Mouse (Mus musculus): ENCODE results near the gene Hmga2. TPM values are rescaled to one million over a fixed set of nuclear protein-coding genes. Genes with fewer than 3 reads are reported as not detected.
A peak's percentile ranks its signal among the peaks of the same experiment; 100 is the strongest.
"Not testable (repeated sequence)": the region's sequence is repeated elsewhere in the genome, so short reads cannot be mapped to it uniquely, and the experiment has no call there.

Hmga2 gene
- polyA plus RNA-seq, 1 experiment, result 0.10 TPM

DNA sequence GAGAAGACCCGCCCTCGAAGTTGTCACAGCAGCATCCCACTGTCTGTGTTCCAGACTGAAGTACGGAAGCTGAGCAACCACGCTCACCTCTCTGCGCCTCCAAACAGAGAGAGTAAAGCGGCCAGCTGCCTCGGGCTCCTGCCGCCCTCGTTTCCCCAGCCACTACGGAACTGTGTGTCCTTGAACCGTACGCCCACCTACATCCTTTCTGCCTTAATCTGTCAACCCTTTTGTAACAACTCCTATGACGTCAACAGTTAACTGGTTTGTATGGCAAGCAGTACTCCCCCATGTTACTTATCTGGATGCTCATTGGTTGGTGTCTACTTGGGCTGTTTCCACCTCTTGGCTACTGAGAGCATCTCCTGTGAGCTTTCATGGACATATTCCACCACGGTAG lies 100.8 kb downstream of the Hmga2 start:
- no peak for TF ChIP-seq CTCF (IDR thresholded peaks at IDR 0.05; ENCODE audit: extremely low read depth, insufficient read depth, low read length)
- TF ChIP-seq POLR2A (IDR thresholded peaks at IDR 0.05; ENCODE audit: extremely low read depth, insufficient read depth, low read length), result no peak
- Histone ChIP-seq H3K27ac (ENCODE audit: insufficient read depth, low read length) (no peak overlapping the region), H3K4me1 (ENCODE audit: control insufficient read depth, insufficient read depth, low read length) (0 out of 2 replicates have a peak, but pooled peaks cover 2% of the 10 kb centered on the region), H3K4me3 (ENCODE audit: insufficient read depth, low read length) (no peak overlapping the region)

DNA sequence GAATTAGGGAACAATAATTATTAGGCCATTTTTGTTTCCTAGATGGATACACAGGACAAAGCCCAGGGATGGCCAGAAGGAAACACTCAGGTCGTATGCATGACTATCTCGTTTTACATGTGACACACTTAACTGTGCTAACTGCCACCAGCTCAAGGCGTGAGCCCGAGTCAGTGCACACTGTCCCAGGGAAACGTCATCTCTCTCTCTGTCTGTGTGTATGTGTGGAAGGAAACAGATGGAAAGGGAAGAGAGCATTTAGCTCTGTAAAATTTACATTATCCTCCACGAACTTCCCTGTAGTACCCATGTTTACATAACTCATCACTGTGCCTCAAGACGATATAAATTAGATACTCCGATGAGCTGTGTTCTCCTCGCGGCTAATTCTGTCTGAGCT lies 105.1 kb downstream of the Hmga2 start:
- Histone ChIP-seq H3K27ac (ENCODE audit: insufficient read depth, low read length) (no peak overlapping the region), H3K4me3 (ENCODE audit: insufficient read depth, low read length) (no peak overlapping the region), H3K4me1 (ENCODE audit: control insufficient read depth, insufficient read depth, low read length) (0 out of 2 replicates have a peak, but pooled peaks cover 2% of the 10 kb centered on the region)
- TF ChIP-seq POLR2A (IDR thresholded peaks at IDR 0.05; ENCODE audit: extremely low read depth, insufficient read depth, low read length) (no peak), CTCF (IDR thresholded peaks at IDR 0.05; ENCODE audit: extremely low read depth, insufficient read depth, low read length) (no peak)

DNA sequence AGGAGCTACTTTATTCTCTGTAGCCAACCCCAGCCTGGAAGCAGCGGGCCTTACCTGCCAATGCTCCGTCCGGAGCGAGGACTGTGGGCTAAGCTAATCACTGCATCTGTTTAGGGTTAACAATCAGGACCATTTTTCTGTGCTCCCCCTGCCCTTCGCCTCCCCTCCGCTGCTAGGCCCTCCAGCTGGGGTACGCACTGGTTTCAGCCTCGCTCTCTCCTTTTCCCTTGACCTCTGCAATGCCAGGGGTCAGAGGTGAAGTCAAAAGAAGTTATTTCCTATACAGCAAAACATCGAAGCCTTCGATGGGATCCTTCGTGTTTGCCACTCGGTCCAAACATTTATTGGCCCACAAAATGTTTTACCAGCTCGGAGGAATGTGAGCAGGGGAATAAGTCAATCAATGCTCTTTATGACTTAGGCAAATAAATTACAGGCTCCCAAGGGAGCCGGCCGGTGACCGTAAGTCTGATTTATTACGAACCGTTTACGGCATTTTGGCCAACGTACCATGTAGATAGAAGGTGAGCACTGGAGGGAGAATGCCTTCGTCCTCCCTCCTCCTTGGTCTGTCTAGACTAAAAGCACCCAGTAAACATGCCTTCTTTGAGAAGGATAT lies 107.0 kb downstream of the Hmga2 start:
- TF ChIP-seq POLR2A (IDR thresholded peaks at IDR 0.05; ENCODE audit: extremely low read depth, insufficient read depth, low read length), result no peak
- TF ChIP-seq CTCF (IDR thresholded peaks at IDR 0.05; ENCODE audit: extremely low read depth, insufficient read depth, low read length), result no peak
- H3K27ac ChIP-seq (ENCODE audit: insufficient read depth, low read length), result no peak overlapping the region
- H3K4me1 ChIP-seq (ENCODE audit: control insufficient read depth, insufficient read depth, low read length), result 0 out of 2 replicates have a peak, but pooled peaks cover 2% of the 10 kb centered on the region
- H3K4me3 ChIP-seq (ENCODE audit: insufficient read depth, low read length), result no peak overlapping the region

DNA sequence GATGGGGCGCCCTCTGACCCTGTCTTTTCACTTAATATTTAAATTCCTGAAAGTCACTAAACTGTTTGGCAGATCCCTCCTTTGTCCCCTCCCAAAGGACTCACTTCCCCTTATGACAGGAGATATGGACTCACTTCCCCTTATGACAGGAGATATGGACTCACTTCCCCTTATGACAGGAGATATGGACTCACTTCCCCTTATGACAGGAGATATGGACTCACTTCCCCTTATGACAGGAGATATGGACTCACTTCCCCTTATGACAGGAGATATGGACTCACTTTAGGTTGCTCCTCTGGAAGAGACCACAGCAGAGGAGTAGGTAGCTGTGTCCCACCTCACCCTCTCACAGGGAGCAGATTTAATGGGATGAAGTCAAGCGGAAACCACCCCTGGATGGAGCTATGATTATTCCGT lies 110.1 kb downstream of the Hmga2 start:
- not testable (repeated sequence) for H3K4me3 ChIP-seq (ENCODE audit: insufficient read depth, low read length); H3K27ac ChIP-seq (ENCODE audit: insufficient read depth, low read length); H3K4me1 ChIP-seq (ENCODE audit: control insufficient read depth, insufficient read depth, low read length)

DNA sequence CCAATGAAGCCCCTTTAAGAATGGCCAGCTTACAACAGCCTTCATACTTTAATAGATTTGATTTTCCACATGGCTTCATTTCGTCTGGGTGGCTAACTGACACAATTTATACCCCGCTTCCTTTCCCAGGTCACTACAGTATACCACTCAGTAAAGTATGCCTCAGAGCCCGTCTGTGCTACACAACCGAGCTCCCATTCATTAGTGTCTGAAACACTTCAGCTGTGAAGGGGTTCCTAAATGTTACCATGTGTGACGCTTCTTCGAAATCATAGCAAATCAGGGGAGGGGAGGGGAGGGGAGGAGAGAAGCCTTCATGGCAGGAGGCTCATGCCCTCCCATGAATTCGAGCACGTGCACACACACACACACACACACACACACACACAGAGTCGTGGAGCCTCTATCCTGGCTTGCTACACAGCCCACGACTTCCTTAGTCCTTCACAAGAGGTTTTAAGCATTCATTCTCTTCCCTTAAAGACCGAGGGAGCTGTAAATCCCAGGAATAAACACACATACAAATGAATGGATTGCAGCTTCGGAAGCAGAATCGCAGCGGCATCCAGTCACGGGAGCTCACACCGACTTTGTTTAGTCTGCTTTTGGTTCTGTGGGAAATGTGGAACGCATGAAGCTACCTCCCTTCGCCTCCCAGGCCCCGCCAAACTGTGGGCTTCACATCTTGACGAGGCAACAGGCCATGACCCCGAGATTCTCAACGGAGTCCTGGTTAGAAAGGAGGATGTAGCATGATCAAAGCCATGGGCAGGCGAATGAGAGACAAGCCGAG lies 110.7 kb downstream of the Hmga2 start:
- H3K4me3 ChIP-seq (ENCODE audit: insufficient read depth, low read length), result no peak overlapping the region
- TF ChIP-seq POLR2A (IDR thresholded peaks at IDR 0.05; ENCODE audit: extremely low read depth, insufficient read depth, low read length), result no peak
- no peak overlapping the region for H3K27ac ChIP-seq (ENCODE audit: insufficient read depth, low read length)
- no peaks in the 10 kb centered on the region for H3K4me1 ChIP-seq (ENCODE audit: control insufficient read depth, insufficient read depth, low read length)

DNA sequence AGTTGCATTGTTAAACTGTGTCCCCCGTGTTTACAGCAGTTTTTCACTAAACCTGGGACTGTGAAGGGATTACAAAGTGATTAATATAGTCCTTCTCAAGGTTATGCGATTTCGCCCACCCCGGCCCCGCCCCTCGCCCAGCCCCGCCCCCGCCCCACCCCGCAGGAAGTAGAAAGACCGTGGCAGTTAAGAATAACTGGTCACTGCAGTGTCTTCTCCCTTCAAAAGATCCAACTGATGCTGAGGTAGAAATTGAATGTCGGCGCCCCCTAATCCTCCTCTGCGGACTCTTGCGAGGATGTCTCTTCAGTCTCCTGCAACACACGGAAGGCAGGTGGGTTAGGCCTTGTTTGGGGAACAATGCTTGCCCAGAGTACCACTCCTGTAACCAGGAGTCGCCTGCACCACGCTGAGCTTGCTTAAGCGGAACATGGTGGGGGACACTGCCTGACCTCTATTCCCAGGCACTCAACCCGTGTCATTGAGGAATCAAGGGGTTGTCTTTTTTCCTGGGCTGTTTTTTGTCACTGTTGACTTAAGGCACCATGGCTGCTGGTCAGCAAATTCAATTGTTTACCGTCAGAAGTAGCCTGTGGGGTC lies 112.2 kb downstream of the Hmga2 start:
- Histone ChIP-seq H3K4me3 (ENCODE audit: insufficient read depth, low read length) (no peak overlapping the region), H3K4me1 (ENCODE audit: control insufficient read depth, insufficient read depth, low read length) (no peaks in the 10 kb centered on the region), H3K27ac (ENCODE audit: insufficient read depth, low read length) (no peak overlapping the region)
- TF ChIP-seq POLR2A (IDR thresholded peaks at IDR 0.05; ENCODE audit: extremely low read depth, insufficient read depth, low read length), result no peak

DNA sequence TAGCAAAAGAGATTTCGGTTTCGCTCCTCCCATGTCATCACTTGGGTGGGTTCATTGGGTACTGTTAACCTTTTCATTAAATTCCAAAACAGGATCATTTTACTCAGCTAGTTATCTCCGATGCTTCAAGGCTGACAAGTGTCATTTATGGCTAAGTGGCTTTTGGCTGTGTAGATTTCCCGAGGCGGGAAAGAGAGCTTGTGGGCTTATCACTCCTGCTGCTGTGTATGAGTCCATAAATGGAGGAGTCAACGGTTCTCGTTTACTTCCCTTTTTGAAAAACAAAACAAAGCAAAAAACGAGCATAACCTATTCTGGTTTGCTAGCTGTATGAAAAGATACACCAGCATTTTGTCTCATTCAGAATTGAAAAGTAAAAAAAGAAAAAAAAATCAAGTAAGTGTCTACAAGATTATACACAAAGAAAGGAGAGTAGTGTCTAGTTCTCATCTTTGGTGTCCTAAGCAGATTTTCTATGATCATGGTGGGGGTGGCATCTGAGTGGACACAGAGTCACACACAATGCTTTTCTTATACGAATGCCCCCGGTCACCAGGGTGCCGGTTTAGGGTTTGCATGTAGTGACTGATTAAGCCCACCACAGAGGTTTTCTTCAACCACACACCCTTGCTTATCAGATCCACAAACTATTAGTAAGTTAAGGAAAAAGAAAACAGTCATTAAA lies 112.8 kb downstream of the Hmga2 start:
- not testable (repeated sequence) for H3K4me3 ChIP-seq (ENCODE audit: insufficient read depth, low read length); H3K27ac ChIP-seq (ENCODE audit: insufficient read depth, low read length); H3K4me1 ChIP-seq (ENCODE audit: control insufficient read depth, insufficient read depth, low read length)

DNA sequence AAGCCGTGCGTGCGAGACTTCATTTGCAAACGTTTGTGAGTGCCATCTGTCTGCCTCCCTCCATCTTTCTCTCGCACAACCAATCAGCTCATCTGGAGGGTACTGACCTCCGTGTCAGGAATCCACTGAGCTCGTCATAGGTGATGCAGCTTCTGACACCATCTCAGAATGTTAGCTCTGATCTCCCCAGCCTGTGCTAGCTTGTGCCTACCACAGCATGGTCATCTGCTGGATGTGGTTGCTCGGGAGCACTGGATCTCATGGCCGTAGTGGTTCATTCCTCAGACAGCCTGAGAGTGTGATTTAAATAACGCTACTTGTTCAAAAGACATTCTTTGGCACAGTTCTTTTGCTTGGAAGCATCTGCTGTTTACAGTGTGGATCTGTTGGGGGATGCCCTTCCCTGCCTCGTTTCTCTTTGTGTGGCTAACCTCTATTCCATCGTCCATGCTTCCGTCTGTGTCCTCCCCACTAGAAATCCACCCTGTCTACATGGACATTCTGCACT lies 121.7 kb downstream of the Hmga2 start:
- Histone ChIP-seq H3K27ac (ENCODE audit: insufficient read depth, low read length) (no peak overlapping the region), H3K4me3 (ENCODE audit: insufficient read depth, low read length) (0 out of 2 replicates have a peak overlapping the region, but pooled peaks have one; percentile 5), H3K4me1 (ENCODE audit: control insufficient read depth, insufficient read depth, low read length) (no peaks in the 10 kb centered on the region)
- no peak for TF ChIP-seq CTCF (IDR thresholded peaks at IDR 0.05; ENCODE audit: extremely low read depth, insufficient read depth, low read length)
- no peak for TF ChIP-seq POLR2A (IDR thresholded peaks at IDR 0.05; ENCODE audit: extremely low read depth, insufficient read depth, low read length)

DNA sequence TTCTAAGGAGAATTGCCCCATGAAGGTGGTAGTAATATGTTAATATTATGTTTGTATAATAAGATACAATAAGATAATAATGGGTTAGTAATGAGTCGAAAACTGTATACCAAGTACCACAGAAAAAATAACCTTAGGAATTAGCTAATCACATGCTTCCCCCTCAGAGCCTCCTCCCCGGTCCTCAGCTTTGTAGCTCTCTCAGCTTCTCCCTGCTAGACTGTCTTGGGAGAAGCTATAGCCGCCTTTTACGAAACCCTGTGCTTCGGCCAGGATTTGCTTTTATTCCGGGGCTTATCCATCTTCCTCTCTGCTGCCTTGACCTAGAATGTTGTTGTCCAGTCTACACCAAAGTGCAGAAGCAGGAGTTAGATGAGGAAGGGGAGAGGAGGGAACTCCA lies 130.9 kb downstream of the Hmga2 start:
- Histone ChIP-seq H3K4me3 (ENCODE audit: insufficient read depth, low read length) (no peak overlapping the region), H3K27ac (ENCODE audit: insufficient read depth, low read length) (no peak overlapping the region), H3K4me1 (ENCODE audit: control insufficient read depth, insufficient read depth, low read length) (no peaks in the 10 kb centered on the region)
- TF ChIP-seq CTCF (IDR thresholded peaks at IDR 0.05; ENCODE audit: extremely low read depth, insufficient read depth, low read length) (no peak), POLR2A (IDR thresholded peaks at IDR 0.05; ENCODE audit: extremely low read depth, insufficient read depth, low read length) (no peak)

Data from cortical plate, adult 2 months (tissue).